Mouse (Mus musculus) MEL (cell line): ENCODE measurements around the gene Gucy1b1. TPM values are rescaled to one million over a fixed set of nuclear protein-coding genes. Genes with fewer than 3 reads are reported as not detected.

Experiments
- DNase-seq: peaks from one replicate; pipeline ENCODE4 v3.0.0; 2011; ENCODE audit warnings: low read depth, low spot score
- H3K27ac ChIP-seq: 2 replicates; pipeline ENCODE4 v1.5.1; 2012; ENCODE audit warnings: low read depth, mild to moderate bottlenecking, control low read depth, low read length, moderate library complexity; ENCODE audit not compliant: control insufficient read depth
- H3K27me3 ChIP-seq, 2 experiments: fragments of 150-350 bp in 1 of 2; sonication (generic) in 1 of 2; 2 replicates each; pipeline ENCODE4 v1.6.1; 2012; ENCODE audit warnings: low read length in 2 of 2, mild to moderate bottlenecking in 2 of 2, improper control_type of control experiment in 1 of 2, moderate library complexity in 1 of 2; ENCODE audit not compliant: insufficient read depth in 2 of 2, control insufficient read depth in 1 of 2
- H3K36me3 ChIP-seq, 2 experiments: 2 replicates each; pipeline ENCODE4 v1.6.1; 2012 to 2014; ENCODE audit warnings: low read length in 2 of 2, improper control_type of control experiment in 1 of 2, inconsistent platforms in 1 of 2, mild to moderate bottlenecking in 1 of 2; ENCODE audit not compliant: insufficient read depth in 2 of 2, control insufficient read depth in 1 of 2
- H3K4me1 ChIP-seq, 2 experiments: fragments of 150-350 bp in 1 of 2; sonication (generic) in 1 of 2; 2 replicates each; pipeline ENCODE4 v1.6.1; 2012; ENCODE audit warnings: low read length in 2 of 2, improper control_type of control experiment in 1 of 2, mild to moderate bottlenecking in 1 of 2; ENCODE audit not compliant: insufficient read depth in 2 of 2, control insufficient read depth in 1 of 2
- H3K4me3 ChIP-seq, 2 experiments: fragments of 150-350 bp in 1 of 2; sonication (generic) in 1 of 2; 2 replicates each; pipeline ENCODE4 v1.5.1; 2012; ENCODE audit warnings: low read depth in 2 of 2, low read length in 2 of 2, mild to moderate bottlenecking in 2 of 2, moderate library complexity in 2 of 2, control low read depth in 1 of 2, improper control_type of control experiment in 1 of 2; ENCODE audit not compliant: control insufficient read depth in 1 of 2, insufficient read depth in 1 of 2
- H3K79me2 ChIP-seq: 2 replicates; pipeline ENCODE4 v1.6.1; 2012; ENCODE audit warnings: mild to moderate bottlenecking, low read length, moderate library complexity; ENCODE audit not compliant: control insufficient read depth, poor library complexity, insufficient read depth
- H3K9ac ChIP-seq: 2 replicates; pipeline ENCODE4 v1.6.1; 2012; ENCODE audit warnings: low read depth, mild to moderate bottlenecking, control low read depth, low read length, moderate library complexity; ENCODE audit not compliant: control insufficient read depth, poor library complexity, severe bottlenecking
- H3K9me3 ChIP-seq: fragments of 150-350 bp; sonication (generic); replicated peaks from 2 replicates; pipeline ENCODE4 v1.6.1; 2012; ENCODE audit warnings: mild to moderate bottlenecking, low read length, improper control_type of control experiment, moderate library complexity; ENCODE audit not compliant: insufficient read depth
- CHD1 ChIP-seq: IDR thresholded peaks from 2 replicates; pipeline ENCODE4 v1.6.1; 2012; ENCODE audit warnings: low read depth, mild to moderate bottlenecking, inconsistent platforms, low read length, improper control_type of control experiment
- CHD2 ChIP-seq: IDR thresholded peaks from 2 replicates; pipeline ENCODE4 v1.6.1; 2011; ENCODE audit warnings: low read length, improper control_type of control experiment
- ETS1 ChIP-seq: IDR thresholded peaks from 2 replicates; pipeline ENCODE4 v1.6.1; 2012; ENCODE audit warnings: low read depth, mild to moderate bottlenecking, inconsistent platforms, low read length, improper control_type of control experiment, moderate library complexity
- GATA1 ChIP-seq: IDR thresholded peaks from 2 replicates; pipeline ENCODE4 v1.6.1; 2011; ENCODE audit warnings: low read depth, low read length, improper control_type of control experiment
- HCFC1 ChIP-seq: IDR thresholded peaks from 2 replicates; pipeline ENCODE4 v1.6.1; 2012; ENCODE audit warnings: low read depth, mild to moderate bottlenecking, inconsistent platforms, low read length, improper control_type of control experiment, moderate library complexity
- MAZ ChIP-seq: IDR thresholded peaks from 2 replicates; pipeline ENCODE4 v1.6.1; 2012; ENCODE audit warnings: low read depth, mild to moderate bottlenecking, inconsistent platforms, low read length, improper control_type of control experiment
- MEF2A ChIP-seq: IDR thresholded peaks from 2 replicates; pipeline ENCODE4 v1.6.1; 2014; ENCODE audit warnings: low read depth, mild to moderate bottlenecking, inconsistent platforms, low read length, improper control_type of control experiment; ENCODE audit not compliant: poor library complexity, insufficient replicate concordance, severe bottlenecking; ENCODE audit errors: extremely low read depth
- MYB ChIP-seq: IDR thresholded peaks from 2 replicates; pipeline ENCODE4 v1.6.1; 2011; ENCODE audit warnings: mild to moderate bottlenecking, low read depth, low read length, improper control_type of control experiment
- TCF12 ChIP-seq: IDR thresholded peaks from 2 replicates; pipeline ENCODE4 v1.6.1; 2014; ENCODE audit warnings: low read depth, mild to moderate bottlenecking, inconsistent platforms, low read length, improper control_type of control experiment, moderate library complexity
- UBTF ChIP-seq: IDR thresholded peaks from 2 replicates; pipeline ENCODE4 v1.6.1; 2012; ENCODE audit warnings: low read depth, mild to moderate bottlenecking, inconsistent platforms, low read length, improper control_type of control experiment, moderate library complexity, borderline replicate concordance; ENCODE audit not compliant: insufficient read depth
- USF1 ChIP-seq: IDR thresholded peaks from 2 replicates; pipeline ENCODE4 v1.6.1; 2014; ENCODE audit warnings: low read depth, mild to moderate bottlenecking, inconsistent platforms, low read length, improper control_type of control experiment, moderate library complexity
- USF2 ChIP-seq, 2 experiments: IDR thresholded peaks; 2 replicates each; pipeline ENCODE4 v1.6.1; 2011 to 2012; ENCODE audit warnings: improper control_type of control experiment in 2 of 2, low read length in 2 of 2, borderline replicate concordance in 1 of 2, inconsistent platforms in 1 of 2, low read depth in 1 of 2, mild to moderate bottlenecking in 1 of 2; ENCODE audit not compliant: insufficient read depth in 1 of 2
- ZC3H11A ChIP-seq: IDR thresholded peaks from 2 replicates; pipeline ENCODE4 v1.6.1; 2012; ENCODE audit warnings: low read depth, mild to moderate bottlenecking, inconsistent platforms, low read length, improper control_type of control experiment
- ZKSCAN1 ChIP-seq: IDR thresholded peaks from 2 replicates; pipeline ENCODE4 v1.6.1; 2012; ENCODE audit warnings: low read depth, mild to moderate bottlenecking, inconsistent platforms, low read length, improper control_type of control experiment, moderate library complexity
- ZMIZ1 ChIP-seq: IDR thresholded peaks from 2 replicates; pipeline ENCODE4 v1.6.1; 2012; ENCODE audit warnings: low read depth, mild to moderate bottlenecking, inconsistent platforms, low read length, improper control_type of control experiment, moderate library complexity
- polyA plus RNA-seq, 2 experiments: library from polyadenylated mRNA; stranded (reverse) in 1 of 2; unstranded in 1 of 2; fragments of >175 nt in 1 of 2; fragments of >200 nt in 1 of 2; gene quantifications; 2 replicates each; pipeline versions ENCODE4 v1.2.1 to v1.2.4; 2012; ENCODE audit warnings: low replicate concordance in 2 of 2, low read depth in 1 of 2; ENCODE audit not compliant: insufficient read length in 2 of 2, insufficient read depth in 1 of 2, missing spikeins in 1 of 2
- total RNA-seq: library from RNA; depleted of rRNA; stranded (reverse); fragments of 300-350 nt; gene quantifications from 2 replicates; pipeline ENCODE4 v1.2.3, GENCODE M21; 2012

Gucy1b1 gene
- total and polyA plus RNA-seq, 3 experiments = not detected

DNA sequence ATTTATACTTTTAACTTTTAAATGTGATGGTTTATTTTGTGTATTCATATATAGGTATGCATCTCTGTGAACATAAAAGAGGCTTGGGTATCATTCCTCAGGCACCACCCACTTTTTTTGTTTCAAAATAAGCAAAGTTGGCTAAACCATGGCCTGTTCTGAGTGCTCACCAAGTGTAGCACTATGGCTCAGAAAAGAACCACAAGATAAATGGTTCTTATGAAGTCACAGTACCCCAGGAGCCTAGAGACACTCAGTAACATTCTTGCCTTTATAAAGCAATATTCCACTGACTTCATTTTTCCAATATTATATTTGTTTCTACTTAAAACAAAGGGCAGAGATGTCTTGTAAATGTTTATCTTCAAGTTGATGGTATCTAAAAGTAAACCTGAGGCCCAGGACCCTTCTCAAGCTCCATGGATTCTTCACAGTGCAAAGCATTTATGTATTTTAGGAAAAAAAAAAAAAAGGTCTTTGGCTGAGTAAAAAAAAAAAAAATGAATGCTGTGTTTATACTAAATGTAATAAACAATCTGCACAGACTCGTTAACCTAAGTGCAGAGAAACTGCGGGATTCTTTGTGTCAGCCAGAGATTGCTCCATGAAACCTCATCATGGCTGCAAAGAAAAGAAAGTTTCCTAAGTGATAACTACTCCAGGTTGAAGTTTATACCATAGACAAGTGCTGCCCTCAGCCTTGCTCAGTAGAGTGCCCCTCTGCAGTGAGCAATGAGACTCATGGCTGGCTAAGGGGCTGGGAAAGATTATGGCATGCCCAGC is 38.0 kb downstream of the Gucy1b1 start:
- no peak overlapping the region for H3K27ac ChIP-seq
- H3K27me3 ChIP-seq = no peaks in the 10 kb centered on the region; a peak in 1 of 4 replicates
- no peaks in the 10 kb centered on the region for H3K79me2 ChIP-seq
- no peak for DNase-seq
- no peak overlapping the region for H3K4me3 ChIP-seq
- TF ChIP-seq CHD2 = no peak
- no peak for TF ChIP-seq UBTF
- TF ChIP-seq ZKSCAN1 = no peak
- no peak for TF ChIP-seq ZMIZ1
- no peak for TF ChIP-seq USF2 (IDR thresholded peaks at IDR 0.05; ENCODE audit: borderline replicate concordance in 1 of 2, insufficient read depth in 1 of 2, low read depth in 1 of 2, low read length in 2 of 2)
- no peak for TF ChIP-seq MYB
- no peak for TF ChIP-seq HCFC1
- TF ChIP-seq ETS1 = no peak
- TF ChIP-seq MAZ = no peak
- no peak for TF ChIP-seq CHD1
- TF ChIP-seq ZC3H11A = no peak
- no peak for TF ChIP-seq TCF12
- no peak for TF ChIP-seq GATA1
- no peak for TF ChIP-seq MEF2A
- TF ChIP-seq USF1 = no peak
- H3K9me3 ChIP-seq = no peaks in the 10 kb centered on the region
- H3K36me3 ChIP-seq = no peaks in the 10 kb centered on the region
- no peaks in the 10 kb centered on the region for H3K4me1 ChIP-seq
- no peak overlapping the region for H3K9ac ChIP-seq

DNA sequence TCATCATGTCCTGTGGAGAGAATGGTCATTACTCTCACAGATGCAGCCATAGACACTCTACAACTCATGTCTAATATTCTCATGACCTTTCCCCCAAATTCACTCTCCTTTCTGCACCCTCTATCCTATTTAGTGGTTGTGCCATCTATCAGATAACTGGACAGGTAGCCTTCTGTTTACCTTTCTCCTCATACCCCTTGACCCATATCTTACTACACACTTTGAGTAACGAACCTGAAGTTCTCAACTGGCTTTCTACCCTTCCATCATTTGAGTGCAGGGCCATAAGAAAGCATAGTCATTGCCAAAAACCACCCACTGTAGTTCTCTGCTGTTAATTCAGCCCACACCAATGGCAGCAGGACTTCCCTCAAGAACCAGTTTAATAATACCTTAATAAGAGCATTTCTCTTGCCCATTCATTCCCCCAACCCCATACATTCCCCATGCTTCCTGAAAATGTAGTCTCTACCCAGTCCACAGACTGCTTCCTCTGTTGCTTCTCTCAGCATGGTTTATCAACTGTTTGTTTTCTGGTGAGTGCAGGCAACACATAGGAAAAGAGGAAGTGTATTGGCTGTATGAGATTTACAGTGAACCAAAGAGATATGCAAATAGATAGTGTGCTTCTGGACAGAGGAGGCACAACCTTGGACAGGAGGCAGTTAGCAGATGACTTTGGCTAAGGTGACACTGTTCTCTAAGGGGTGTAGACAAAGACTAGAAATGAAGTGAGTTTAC is 44.3 kb downstream of the Gucy1b1 start:
- Histone ChIP-seq H3K4me3 (no peak overlapping the region), H3K27ac (no peak overlapping the region), H3K36me3 (no peaks in the 10 kb centered on the region), H3K9ac (no peak overlapping the region), H3K79me2 (no peaks in the 10 kb centered on the region), H3K27me3 (no peaks in the 10 kb centered on the region), H3K9me3 (no peaks in the 10 kb centered on the region), H3K4me1 (no peaks in the 10 kb centered on the region)
- no peak for TF ChIP-seq USF1
- no peak for TF ChIP-seq HCFC1
- no peak for TF ChIP-seq USF2 (IDR thresholded peaks at IDR 0.05; ENCODE audit: borderline replicate concordance in 1 of 2, insufficient read depth in 1 of 2, low read depth in 1 of 2, low read length in 2 of 2)
- peak; percentile 6 for DNase-seq
